Mouse (Mus musculus) embryonic fibroblast, embryonic 13.5 days (primary cell): ENCODE results near the gene Cdk19.

Experiments
- CTCF ChIP-seq: IDR thresholded peaks from 2 replicates; pipeline ENCODE4 v1.5.1; 2011; ENCODE audit warnings: mild to moderate bottlenecking, control low read depth, low read length, moderate library complexity, borderline replicate concordance; ENCODE audit not compliant: insufficient read depth
- POLR2A ChIP-seq: IDR thresholded peaks from 2 replicates; pipeline ENCODE4 v1.6.1; 2011; ENCODE audit warnings: low read depth, mild to moderate bottlenecking, control low read depth, low read length, moderate library complexity

DNA sequence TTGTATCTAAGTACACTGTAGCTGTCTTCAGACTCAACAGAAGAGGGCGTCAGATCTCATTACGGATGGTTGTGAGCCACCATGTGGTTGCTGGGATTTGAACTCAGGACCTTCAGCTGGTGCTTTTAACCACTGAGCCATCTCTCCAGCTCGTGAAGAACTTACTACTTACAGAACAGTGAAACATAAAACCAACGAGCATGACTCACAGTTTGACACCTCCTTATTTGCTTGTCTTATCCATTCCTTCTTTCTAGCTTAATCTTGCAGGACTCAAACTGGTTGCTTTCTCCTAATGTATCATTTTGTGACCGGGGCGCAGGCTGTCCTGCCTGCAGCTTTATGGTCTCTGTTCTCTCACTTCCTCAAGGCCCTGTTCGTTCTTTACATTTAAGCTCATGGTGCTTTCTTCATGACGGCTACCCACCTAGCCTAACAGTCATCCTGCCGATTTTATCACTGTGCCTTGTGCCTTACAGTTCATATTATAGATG is 8.1 kb downstream of the Cdk19 start:
- no peak for TF ChIP-seq CTCF
- no peak for TF ChIP-seq POLR2A
